Mouse (Mus musculus) megakaryocyte-erythroid progenitor cell, adult 5-6 weeks (primary cell): ENCODE data around the gene Phf3. TPM values are rescaled to one million over a fixed set of nuclear protein-coding genes. Genes with fewer than 3 reads are reported as not detected.
A peak's percentile ranks its signal among the peaks of the same experiment; 100 is the strongest.

Source experiments
- ATAC-seq: replicated peaks from 2 replicates; pipeline ENCODE4 v1.8.0; 2016; ENCODE audit warnings: mild to moderate bottlenecking, inconsistent platforms; ENCODE audit not compliant: severe bottlenecking, poor library complexity, low FRiP score, low TSS enrichment
- total RNA-seq, 2 experiments: library from RNA; stranded (forward) in 1 of 2; stranded (reverse) in 1 of 2; fragments of 200-1000, 215-1000 nt in 1 of 2; fragments of >200 nt in 1 of 2; fragmentation: Nextera tagmentation in 1 of 2; gene quantifications; 2 replicates each; pipeline ENCODE4 v1.2.3; 2014 to 2017

Phf3 gene
- total RNA-seq, 2 experiments from 2014 or later: 88.9 to 104 TPM

DNA sequence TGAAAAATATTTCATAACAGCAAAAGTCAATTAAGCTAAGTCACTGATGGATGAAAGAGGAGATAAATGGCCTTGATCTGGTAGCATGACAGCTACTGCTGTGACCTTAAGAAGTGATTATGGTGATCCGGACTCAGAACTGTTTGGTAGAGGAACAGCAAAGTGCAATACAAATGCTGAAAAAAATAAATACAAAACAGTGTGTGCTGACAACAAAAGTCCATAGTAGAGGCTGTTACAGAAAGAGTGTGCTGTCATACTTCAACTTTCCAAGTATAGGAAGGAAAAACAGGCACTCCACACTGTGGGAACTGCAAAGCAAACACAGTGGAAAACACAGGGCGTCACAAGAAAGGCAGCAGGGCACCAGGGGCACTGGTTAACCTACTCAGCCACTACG, 34.1 kb downstream of the Phf3 start:
- ATAC-seq: no peak

DNA sequence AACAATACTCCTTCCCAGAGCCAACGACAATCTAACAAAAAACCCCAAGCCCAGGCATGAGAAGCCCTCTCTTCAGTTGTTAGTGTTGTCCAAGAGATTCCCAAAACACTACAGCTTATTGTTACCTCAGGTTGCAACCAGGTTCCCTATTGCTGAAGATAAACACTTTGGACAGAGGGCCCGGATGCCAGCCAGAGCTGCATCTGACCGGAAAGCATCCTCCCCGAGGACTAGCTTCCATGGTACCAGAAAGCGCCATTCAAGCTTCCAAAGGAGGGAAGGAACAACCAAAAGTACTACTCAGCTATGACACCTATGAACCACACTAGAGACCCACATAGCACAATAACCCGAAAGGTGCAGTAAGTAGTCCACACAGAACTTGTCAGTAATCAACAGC, 38.2 kb downstream of the Phf3 start:
- no peak for ATAC-seq

DNA sequence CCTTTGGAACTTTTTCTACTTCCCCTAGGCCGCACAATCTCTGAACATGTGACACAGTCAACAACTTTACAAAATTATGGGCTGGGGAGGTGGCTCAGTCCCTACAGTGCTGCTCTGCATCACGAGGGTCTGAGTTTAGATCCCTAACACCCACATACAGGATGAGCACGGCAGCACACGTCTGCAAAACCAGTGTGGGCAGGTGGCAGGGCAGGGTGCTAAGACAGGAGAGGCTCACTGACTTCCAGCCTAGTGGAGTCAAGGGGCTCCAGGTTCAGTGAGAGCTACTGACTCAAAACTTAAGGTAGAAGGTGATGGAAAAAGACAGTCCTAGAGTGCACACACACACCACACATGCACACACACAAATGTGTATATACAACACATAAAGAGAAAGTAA, 40.9 kb downstream of the Phf3 start:
- no peak for ATAC-seq

DNA sequence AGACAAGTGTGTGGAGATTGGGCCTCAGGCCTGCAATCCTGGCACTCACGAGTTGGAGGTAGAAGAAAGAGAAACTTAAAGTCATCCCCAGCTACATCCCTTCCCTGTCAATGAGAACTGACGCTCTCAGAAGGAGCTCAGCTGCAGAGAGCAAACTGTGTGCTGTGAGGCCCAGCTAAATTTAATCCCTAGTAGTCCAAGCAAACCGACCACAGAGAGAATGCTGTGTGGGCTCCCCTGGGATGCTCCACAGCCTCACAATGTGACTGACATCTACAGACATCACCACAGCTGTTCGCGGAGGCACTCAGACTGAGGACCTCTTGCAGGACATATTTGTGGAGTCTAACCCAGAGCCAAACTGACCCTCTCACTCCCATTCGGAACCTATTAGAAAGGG, 54.3 kb downstream of the Phf3 start:
- ATAC-seq: no peak

DNA sequence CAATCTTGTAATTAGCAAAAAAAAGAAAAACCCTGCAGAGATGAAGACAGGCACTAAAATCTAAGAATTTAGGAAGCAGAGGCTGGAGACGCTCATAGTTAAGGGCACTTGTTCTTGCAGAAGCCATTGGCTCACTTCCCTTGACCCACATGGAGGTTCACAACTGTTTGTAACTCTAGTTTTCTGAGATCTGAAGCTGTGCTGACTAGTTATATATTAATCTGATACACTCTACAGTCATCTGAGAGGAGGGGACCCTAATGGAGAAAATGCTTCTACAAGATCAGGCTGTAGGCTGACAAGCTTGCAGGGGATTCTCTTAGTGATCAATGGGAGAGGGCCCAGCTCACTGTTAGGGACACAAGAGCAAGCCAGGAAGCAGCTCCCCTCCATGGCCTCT, 58.1 kb downstream of the Phf3 start:
- ATAC-seq: no peak

DNA sequence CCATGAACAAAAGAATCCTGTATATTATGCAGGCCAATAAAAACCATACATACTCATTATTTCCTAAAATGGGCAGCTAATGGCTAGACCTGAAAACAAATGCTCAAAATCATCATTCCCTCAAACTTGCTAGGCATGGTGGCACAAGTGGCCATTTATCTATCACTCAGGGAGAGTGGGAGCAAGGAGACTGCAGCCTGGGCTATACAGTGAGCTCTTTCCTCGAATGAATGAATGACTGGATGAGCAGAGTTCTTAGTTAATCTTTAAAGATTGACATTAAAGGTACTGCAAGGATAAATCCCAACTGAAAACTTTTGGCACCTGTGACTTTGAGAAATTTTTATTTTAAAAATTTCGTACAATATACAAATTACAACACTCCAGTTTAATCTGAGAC, 58.7 kb downstream of the Phf3 start:
- ATAC-seq: no peak

DNA sequence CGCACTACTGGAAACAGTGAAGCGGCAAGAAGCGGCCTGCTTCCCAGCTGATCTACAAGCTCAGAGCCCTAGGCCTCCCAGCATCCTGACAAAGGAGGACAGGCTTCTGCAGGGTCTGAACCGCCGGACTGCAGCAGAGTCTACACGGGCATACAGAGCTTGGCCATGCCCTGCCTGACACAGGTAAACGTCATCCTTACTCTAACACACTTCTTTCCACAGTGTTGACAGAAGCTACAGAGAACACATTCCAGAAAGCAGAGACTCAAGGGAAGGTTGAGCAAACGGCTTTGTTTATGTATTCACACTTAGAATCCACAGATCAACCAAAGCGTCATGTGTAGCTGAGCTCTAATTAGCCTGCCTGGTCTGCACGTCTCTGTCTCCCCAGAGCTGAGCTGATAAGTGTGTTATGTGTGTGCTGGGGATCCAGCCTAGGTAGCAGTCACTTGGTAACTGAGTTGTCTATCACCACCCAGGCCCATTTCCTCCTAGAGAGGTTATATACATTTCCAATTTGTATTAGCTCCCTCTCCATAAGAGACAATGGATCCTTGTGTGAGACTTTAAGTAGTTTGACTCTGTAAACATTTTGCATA, 65.5 kb downstream of the Phf3 start:
- no peak for ATAC-seq

DNA sequence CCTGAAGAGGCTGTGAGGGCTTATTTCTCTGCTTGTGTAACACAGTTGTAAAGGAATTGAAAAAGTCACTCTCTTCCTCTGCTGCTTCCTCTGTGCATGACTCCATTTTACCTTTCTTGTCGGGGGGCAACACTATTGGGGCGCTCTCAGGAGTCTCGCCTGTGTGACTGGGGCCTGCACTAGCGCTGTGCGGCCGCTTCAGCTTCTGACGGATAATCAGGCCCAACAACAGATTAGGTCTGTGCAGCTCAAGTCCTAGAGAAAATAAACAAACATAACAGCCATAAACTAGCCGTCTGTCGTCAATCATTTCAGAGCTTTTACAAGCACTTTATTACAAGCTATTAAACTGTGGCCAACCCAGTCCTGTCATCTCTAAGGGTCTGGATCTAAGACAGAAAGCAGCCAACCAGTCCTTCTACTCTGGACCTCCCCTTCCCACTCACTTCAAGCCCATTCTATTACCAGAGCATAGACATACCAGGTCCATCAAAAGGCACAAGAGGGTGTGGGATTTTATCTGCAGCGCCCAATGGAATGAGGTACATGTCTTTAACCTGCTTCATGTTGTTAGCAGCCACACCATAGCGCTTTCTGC, 67.9 kb downstream of the Phf3 start:
- no peak for ATAC-seq

DNA sequence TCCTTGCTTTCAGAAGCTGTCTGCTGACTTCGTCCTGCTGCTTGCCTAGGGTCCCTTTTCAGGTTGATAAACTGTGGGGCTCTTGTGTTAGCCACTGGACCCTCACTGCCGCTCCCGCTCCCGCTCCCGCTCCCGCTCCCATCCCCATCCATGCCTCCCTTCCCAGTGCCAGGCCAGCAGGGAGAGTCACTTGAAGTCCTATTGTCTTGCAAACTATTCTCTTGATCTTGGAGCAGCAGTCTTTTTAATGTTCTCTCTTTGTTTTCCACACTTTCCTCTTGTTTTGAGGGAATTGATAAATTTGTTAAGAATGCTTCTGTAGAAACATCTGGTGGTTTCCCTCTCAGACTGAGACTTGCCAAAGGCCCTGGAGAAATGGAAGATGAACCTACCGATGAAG, 68.8 kb downstream of the Phf3 start:
- no peak for ATAC-seq

DNA sequence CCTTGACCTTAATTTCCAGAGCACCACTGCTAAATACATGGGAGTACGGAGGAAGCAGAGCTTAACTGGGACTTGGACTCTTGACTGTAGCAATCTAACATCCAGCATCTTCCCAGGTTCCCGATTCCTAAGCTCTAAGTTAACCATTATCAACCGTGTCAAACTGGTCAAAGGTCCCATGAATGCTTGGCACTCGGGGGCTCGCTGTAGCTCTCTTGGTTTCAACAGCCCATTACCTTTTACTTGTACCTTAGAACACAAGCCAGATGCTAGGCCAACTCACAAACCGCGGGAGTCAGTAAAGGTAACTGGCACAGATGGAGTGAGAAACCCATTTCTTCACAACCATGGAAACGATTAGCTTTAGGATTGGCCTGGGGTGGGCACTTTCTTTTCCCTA, 71.8 kb downstream of the Phf3 start:
- ATAC-seq: no peak

DNA sequence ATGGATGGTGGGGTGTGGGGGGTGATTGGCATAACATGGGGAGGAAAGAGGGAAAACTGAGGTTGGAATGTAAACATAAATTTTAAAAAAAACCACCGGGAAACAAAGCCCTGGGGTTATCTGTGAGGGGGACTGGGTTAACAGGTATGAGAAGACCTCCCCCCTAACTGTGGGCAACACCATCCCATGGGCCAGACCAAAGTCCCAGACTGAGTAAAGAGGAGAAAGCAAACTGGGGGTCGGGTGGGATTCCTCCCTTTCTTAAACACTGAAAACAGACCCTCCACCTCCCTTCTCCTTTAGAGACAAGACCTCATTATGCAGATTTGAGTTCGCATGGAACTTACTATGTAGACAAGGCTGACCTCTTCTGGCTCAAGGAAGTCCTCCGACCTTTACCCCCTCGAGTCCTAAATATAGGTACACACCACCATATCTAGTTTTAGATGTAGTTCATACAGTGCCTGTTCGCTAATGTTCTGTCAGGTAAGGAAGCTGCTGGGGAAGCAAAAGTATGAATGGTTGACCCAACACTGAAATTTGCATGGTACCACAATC, 74.4 kb downstream of the Phf3 start:
- ATAC-seq: no peak

DNA sequence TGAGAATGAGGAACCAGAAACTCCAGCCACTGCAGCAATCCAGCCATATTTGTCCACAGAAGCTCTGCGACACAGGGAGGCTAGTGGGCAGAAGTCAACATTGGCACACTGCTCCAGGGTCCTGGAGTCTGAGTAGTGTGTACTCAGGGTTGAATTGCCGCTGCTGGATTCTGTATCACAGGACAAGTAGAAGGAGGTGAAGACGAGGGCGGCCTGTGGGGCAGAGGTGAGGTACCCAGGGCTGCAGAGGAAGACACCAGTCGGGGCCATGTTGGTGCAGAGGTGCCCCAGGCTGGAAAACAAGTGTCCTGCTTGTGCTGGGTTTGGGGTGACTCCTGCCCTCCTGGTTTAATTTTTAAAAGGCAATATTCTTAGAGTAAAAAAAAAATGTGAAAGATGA, 79.1 kb downstream of the Phf3 start:
- ATAC-seq: no peak

DNA sequence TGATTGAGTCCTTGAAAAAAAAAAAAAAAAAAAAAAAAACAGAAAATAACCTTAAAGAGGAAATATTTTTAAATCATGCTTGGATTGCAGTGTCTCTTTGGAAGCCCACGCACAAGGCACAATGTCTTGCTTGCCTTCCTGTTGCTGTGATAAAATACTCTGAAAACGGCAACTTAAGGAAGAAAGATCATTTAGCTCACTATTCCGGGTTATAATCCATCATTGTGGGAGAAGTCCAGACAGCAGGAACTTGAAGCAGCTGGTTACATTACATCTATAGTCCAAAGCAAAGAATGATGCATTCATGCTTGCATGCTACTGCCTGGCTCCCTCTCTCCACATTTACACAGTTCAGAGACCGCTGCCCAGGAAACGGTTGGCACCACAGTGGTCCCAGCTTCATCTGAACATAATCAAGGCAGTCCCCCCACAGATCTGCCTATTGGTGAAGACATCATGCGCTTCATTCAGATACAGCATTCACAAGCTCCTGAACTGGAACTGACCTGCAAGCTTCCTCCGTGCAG, 80.3 kb downstream of the Phf3 start:
- ATAC-seq: no peak

DNA sequence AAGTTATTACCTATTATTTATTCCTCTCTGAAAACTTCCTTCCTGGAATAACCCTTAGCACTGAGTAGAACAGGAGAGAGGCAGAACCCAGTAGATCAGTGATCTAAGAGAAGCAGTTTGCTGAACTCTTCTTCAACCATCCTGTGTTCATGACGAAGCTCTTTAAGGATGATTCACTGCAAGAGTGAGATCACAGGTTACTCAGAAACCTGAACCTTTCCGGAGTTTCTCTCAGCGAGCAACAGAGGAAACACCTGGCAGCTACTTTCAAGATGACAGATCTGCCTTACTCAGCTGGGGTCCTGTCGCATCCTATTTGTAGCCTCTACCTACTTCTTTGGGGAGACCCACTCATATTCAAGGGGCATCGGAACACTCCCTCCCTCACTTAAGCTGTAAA, 80.8 kb downstream of the Phf3 start:
- ATAC-seq: no peak

DNA sequence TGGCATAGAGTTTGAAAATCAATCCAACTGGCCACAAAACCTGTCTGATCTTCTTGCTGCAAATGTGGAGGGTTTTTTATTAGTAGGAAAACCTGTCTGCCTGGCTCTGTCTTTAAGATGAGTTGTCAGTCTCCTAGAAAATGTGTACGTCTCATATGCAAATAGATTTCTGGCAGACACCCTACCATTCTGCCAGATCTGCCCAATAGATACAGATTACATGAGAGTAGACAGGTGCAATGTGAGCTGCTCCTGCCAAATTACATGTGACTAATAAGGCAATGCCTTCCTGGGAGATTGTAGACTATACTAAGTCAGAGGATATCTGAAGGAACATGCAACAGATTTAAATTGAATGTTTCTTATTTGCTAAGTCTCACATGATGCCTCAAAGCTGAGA, 83.5 kb downstream of the Phf3 start:
- no peak for ATAC-seq

DNA sequence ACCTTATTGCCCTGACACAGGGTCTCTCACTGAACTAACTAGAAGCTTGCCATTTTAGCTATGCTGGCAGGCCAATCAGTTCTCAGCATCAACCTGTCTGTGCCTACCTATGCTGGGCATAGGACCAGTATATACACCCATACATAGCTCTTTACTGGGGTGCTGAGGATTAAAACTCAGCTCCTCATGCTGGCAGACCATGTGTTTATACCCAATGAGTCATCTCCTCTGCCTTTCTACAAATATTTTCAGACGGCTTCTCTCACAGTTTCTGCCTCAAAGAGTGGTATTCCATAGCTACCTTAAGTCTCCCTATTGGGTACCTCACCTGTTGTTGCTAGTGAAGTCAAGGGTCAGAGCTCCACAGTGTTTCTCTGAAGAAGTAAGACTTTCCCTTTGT, 84.0 kb downstream of the Phf3 start:
- ATAC-seq: no peak

DNA sequence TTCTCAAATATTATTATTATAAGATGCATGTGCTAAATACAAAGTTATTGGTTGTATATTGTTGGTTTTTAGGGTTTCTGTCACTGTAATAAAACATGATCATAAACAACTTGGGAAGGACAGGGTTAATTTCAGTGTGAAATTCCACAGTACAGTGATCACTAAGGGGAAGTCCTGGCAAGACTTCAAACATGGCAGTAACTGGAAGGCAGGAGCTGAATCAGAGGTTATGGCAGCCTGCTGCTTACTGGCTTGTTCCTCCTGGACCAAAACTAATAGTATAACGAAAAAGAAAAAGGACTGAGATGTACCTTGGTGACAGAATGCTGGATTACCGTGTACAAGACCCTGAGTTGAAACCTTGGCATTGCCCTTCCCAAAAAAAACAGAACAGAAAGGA, 84.7 kb downstream of the Phf3 start:
- no peak for ATAC-seq

DNA sequence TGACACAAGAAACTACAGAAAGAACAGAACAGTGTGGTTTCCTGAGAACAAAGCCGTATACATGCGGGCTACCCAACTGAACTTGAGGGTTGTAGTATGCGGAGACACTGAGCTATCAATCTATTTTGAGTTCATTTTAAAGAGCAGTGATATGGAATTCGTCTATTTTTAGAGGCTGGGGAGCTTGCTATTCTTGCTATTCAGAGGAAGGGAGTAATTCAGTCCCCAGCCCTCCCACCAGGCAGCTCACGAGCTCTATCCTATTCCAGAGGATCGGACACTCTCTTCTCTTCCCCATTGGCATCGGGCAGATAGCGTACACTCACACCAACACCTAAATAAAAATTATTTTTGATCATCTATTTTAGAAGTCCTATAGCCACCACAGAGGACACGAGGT, 87.1 kb downstream of the Phf3 start:
- no peak for ATAC-seq

DNA sequence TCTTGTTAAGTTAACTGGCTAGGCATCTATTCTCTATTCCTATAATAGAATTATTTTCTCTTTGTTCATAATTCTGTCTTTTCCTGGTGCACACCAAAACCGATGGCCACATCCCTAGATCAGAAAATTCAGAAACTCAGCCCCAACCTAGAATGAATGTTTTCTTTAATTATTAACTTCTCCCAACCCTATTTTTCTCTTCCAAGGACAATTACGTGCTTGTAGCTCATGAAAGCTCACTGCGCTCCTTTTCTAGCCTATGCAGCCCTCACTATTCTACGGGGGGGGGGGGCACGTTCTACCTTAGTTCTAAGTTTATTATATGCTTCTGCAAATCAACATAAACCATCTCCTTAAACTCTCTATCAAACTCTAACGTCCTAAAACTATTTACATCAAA, 90.0 kb downstream of the Phf3 start:
- no peak for ATAC-seq

DNA sequence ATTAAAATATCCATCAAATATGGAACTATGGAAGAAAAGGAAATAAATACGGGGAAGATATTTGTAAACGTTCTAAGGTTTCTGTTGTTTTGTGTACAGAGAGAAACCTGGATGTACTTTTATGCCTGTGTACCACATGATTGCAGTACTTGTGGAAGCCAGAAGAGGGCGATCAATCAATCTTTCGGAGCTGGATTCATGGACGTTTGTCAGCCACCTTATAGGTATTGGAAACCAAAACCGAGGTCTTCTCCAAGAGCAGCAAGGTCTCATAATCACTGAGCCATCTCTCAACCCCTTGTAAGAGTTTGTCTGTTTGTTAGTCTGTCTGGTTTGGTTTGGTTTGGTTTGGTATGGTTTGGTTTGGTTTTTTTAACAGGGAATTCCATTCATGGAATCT, 93.4 kb downstream of the Phf3 start:
- peak; percentile 55; the same call in 1 of the 2 replicates for ATAC-seq

DNA sequence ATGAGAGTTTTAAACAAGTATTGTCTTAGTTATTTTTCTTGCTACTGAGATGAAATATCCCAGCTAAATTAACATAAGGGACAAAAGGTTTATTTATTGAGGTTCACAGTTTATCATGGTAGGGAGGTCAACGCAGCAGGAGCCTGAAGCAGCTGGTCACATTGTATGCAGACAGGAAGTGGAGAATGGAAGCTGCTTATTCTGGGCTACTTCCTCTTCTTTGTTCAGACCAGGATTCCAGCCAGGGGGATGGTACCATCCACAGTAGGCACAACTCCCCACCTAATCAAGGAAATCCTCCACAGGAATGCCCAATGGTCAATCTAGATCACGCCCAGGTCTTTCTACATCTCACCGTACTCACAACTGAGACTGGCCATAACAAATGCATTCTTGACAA, 94.2 kb downstream of the Phf3 start:
- ATAC-seq: no peak
